Mouse (Mus musculus) kidney, adult 9 months (tissue): ENCODE results near the gene Lcmt1.

Source experiments
- DNase-seq: peaks from one replicate; pipeline ENCODE4 v3.0.0; 2022

Gene Lcmt1

DNA sequence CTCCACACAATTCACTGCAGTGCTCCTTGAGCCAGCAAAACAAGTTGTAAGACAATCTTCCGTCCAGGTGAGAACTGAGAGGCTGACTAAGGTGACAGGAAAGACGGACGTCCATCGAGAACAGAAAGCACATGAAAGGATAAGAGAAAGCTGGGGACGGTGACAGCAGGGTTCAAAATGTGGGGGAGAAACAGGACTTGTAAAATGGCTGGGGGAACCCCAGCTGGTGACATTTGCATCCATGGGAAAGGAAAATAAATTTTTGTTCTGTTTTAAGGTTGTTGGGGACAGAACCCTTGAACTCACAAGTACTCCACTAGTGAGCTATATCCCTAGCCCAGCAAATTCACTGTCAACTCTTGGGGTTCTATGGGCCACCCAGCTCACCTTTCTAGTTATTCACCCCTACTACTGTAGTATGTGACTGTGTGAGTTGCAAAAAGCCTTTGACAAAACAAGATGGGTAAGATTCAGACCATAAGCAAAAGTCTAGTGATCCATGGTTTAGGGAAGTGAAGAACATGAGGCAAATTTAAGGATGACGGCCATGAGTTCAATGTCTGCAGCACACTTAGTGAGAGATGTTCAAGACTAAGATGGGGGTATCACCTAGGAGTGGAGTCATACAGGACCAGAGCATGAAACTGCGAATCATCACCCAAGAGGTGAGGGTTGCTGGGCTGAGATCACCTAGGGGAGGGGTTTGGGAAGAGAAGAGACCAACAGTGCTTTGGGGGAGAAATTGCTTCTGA is 8.2 kb upstream of the Lcmt1 start:
- DNase-seq, result no peak

DNA sequence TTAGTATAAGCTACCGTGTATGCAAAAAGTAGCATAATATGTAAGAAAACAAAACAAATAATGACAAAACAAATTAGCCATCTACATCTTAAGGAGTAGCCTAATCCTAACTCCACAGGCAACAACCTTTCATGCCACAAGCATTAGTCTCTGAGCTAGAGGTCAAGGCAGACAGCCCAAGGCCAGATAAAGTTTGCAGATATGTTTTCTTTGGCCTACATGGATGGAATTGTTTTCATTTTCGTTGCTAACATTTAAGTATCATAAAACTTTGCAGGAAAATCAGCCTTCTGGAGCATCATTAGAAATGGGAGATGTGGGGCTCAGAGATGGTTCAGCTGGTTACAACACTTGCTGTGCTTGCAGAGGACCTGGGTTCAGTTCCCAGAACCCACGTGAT is 6.8 kb upstream of the Lcmt1 start:
- DNase-seq, result no peak

DNA sequence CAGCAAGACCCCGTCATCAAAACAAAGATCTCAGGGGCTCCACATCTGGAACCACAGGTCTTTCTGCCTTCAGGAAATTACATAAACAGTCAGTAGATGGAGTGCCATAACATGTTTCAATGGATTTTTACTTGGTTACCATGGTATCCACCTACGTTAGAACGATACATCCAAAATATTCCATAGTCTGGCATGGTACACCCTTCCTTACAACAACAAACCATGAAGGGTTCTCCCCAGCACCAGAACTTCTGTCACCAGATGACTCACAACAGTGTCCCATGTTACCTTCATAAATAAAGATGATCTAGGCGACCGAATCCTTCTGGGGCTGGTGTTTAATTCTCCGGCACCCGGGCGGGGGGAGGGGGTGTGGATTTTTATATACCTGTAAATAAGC is 5.6 kb upstream of the Lcmt1 start:
- no peak for DNase-seq

DNA sequence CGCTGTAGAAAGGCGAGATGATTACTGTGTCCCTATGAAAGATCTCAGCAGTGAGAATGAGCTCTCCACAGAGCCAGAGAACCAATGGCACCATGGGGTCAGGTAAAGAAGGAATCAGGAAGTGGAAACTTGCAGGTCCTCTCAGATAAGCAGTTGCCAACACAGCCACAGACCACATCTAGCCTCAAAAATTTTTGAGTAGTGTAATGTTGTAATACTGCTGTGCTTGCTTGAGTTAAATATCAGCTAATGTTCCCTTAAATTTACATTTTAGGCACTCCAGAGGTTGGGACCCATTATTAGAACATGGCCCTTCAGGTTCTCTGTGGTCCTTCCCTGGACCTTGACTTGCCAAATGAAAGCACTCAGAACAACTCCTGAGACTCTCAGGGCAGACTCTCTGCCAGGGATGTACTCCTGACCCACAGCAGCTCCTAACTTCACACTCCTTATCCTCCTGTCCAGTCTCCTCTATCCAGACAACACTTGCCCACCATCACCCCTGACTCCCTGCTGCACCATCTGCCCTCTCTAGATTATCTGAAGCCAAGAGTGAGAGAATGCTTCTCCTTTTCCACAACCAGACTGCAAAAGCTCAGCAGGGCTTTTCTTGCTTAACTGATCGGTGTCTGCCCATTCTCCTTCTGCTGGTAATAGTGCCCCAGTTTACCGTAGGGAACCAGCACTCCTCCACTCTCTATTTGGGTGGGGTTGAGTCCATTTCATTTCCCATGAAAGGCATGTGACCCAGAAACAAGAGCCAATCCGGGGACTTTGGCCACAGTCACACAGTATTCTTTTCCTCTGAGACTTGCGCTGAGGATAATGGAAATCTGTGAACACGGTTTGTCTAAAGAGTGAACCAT is 3.5 kb upstream of the Lcmt1 start:
- DNase-seq, result peak; percentile 54

DNA sequence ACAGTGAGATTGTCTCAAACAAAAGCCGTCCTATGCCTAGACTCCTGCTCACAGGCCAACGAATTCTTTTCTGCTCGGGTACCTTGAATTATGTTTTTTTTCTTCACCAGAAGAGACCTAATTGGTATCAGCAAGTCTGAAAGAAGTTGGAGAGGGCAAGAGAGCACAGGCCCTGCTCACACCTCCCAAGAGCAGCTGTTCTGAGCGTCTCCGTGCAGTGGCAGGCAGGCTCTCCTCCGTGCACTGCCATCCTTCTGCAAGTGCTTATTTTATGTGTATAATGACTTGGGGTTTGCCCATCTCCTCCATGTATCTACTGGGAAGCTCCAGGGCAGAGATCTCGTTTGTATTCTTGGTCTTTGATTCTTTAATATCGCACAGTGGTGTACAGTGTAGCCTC is 2.8 kb upstream of the Lcmt1 start:
- no peak for DNase-seq

DNA sequence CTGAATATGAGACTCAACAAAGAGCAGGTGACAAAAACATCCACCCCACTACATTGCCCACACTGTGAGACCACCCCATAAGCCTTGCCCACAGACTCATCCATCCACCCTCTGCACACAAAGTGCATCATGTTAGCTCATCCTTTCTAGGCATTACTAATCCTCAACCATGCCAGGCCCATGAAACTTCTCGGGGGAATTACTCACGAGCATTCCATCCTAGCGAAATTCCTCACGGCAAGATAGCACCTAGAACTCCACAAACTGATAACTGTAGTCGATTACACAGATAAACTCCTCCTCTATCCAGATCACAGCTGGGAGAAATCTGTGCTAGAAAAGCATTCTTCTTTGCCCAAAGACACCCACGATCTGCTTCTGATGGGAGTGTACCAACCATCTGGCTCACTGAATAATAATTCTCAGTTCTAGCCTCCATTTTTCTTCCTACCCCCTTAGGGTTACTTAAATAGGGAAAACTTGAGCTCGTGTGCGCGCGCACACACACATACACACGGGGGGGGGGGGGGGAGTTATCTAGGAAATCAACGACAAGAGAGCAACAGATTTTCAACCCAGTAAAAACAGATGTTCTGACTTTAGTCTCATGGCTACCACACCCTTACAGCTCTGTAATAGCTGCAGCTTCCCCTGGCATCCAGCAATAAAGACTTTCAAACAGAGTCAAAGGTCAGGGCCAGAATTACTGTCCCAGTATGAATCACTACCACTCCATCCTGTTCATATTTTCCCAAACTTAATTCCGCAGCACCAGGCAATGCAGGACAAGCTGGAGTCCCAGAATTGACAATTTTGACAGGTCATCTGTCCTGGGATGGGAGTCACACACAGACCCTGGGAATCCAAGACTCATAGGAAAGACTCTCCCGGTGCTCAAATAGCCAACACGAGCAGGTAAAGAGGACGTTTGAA is 2.1 kb upstream of the Lcmt1 start:
- DNase-seq, result no peak

DNA sequence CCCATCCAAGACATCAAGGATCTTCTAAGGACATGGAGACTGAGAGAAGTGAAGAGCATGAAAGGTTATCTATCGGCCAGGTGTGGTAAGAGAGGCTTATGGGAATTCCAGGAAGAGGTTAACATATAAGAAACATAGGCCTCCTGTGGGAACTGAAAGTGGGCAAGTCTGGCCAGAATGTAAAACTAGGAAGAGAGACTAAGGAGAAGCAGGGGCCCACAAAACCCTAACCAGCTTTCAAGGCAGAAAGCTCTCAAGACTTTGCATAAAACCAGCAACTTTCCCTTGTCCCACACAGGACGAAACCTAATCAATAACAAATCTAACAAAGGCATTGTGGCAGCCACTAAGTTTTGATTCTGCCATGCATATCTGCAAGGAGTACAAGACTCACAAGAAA is 1.4 kb upstream of the Lcmt1 start:
- no peak for DNase-seq

DNA sequence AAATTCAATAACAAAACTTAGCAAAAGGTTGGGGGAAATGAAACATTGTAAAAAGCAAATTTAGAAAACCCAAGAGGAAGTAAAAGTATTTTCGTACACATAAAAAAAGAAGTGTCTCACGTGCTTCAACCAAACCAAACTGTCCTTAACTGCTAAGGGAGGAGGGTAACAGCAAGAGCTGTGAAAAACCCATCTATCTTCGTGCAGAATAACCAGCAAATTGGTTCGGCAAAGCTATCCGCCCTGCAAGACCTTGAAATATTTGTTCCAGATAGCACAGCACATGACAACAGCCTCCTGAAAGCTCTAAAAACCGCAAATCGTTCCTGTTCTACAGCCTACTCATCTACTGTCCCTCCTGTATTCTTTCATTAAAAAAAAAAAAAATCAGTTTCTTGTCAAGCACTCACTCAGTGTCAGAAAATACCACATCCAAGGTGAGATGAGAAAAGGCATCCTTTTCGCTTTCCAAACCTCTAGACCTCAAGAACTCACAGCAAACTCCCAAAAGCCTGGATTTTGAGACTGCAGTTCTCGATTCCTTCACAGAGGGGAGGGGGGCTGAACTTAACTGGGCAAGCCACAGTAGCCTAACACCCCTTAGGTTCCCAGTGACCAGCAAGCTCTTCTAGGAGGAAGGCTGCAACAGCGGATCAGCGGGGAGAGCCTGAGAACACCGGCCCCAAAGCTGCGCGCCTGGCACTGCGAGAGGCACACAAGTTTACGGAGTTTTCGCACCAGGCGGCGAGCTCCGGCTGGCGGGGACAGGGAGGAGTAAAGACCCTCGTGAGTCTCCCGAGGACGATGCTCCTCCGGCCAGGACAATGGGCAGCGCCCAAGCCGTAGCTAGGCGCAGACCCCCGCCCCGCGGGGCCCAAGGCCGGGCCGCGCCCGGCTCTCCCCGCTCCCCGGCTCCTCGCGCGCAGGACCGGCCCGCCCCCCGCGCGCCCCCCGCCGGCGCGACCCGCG is 522 bp upstream of the Lcmt1 start:
- DNase-seq, result peak; percentile 48

DNA sequence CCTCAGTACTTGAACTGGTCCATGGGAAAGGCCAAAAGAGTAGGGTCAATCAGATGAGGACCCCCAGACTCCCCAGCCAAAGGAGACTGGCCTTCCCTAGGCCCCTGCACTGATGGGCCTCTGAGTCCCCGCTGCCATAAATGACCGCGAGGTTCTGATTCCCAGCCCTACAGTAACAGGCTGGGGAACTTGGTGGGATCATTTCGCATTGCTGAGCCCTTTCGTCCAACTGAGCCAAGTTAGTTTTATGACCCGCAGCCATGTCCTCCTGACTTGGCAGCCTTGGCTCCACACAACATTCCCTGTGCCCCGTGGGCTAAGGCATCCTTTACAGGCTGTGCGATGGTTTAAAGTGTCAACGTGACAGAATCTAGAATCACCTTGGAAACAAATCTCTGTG is 1.1 kb downstream of the Lcmt1 start:
- DNase-seq, result no peak

DNA sequence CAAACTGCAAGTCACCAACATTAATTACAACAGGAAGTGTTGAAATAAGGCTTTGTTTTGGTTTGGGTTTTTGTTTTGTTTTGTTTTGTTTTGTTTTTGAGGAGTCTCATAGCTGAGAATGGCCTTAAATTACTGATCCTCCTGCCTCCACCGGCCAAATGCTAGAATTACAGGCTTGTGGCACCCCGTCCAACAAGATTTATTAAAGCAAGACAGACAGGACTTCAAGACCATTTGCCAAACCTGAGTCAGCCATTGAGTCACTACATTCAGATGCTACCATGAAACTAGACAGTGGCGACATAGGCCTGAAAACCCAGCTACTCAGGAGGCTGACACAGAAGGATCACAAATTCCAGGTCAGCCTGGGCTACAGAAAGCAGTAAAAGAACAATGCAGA is 1.9 kb downstream of the Lcmt1 start:
- DNase-seq, result peak; percentile 54

DNA sequence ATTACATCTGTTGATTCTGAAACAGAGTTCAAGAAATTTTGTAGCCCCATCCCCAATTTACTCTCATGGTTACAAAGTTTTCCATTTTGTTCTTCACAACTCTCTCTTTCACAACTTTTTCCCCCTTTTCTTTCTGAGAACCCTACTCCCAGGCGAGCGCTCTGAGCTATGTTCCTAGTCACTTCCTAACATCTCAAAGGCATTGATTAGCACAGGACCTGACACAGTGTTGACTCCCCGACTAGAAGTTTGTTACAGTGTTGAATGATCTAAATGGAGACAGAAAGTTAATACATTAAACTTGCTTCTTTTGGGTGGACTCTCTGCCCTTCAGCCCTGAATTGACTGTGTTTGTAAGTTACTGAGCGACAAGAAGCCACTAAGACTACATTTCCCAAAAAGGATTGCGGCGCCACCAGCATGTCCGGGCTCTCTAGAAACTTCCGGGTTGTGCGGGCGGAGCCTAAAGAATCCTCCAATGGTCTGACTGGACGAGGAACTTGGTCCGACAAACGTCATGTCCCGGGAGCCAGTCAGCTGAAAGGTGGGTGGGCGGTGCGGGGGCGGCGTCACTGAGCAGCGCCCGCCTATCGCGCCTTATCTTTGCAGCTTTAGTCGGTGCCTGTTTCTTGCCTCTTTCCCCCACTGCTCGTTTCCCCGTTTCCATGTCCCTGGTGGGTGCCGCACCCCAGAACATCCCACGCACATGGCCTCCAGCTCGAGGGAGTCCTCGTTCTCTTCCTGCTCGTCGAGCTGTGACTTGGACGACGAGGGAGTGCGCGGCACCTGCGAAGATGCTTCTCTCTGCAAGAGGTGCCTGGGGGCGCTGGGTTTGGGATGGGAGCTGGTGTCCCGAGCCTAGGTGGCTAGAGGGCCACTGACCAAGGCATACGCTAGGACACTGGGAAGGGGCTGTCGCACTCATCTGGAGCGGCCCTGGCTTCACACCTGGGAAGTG is 8.1 kb downstream of the Lcmt1 start:
- DNase-seq, result peak; percentile 98

DNA sequence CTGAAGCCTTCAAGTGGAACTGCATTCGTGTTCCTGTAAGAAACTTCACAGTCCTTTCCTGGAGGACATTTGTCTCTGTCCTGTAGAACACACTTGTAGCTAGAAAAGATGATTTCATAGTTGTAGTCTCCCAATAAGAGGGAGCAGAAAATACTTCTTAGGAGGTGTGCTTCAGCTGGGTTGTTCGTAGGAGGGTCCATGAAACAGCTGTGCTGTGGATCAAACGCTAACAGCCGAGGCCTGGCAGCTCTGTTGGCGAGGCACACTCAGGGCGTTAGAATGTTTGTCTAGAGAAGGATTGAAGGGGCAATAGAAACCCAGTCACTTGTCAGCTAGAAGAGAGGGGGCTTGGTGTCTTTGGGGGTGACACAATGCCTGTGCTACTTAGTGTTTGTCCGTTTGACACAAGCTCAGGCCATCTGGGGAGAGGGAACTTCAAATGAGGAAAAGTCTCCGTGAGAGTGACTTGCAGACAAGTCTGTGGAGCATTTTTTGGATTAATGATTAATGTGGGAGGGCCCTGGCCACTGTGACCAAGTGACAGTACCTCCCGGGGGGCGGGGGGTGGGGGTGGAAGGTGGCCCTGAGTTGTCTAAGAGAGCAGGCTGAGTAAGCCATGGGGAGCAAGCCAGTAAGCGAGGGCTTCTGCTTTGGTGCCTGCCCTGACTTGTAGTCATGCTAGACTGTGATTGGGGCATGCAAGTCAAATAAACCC is 16.3 kb downstream of the Lcmt1 start:
- DNase-seq, result peak; percentile 73

DNA sequence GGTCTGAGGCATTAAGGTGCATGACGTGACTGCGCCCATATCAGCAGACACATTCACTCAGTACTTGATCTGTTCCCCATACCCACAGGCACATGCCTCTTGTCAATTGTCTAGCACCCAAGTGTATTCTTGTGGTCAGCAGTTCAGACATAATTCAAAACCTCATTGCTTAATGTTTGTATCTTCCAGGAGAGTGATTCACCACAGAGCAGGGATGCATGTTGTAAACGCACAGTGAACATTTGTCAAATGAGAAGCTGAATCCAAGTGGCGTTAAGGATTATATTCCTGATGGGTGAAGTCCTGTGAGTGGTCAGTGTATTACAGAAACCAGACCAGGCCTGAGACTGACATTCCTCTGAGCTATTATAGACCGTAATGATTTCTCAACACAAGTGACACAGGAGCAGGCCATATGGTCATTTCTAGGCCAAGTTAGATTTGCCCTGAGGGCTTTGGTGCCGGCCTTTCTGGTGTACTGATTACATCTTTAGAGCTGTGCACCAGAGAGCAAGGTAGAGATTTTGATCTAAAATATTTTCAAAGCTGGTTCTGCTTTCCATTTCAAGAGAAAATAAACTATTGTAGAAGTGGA is 20.2 kb downstream of the Lcmt1 start:
- no peak for DNase-seq

DNA sequence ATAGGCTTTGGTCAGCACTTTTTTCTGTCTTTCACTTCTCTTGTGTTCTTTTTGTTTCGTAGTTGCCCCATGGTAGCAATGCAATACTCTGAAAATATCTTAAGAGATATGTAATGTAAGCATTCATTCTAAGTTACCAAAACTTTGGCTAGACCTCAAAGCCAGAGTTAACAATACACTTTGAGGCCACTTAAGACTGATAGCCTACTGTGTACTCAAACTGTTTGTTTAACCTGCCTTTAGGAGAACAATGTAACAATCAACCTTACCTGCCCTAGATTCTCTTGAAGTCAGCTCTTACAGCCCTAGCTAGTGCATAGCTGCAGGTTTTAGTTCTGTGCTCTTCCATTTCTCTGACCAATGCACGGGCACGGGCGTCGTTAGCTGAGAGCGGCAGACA is 24.7 kb downstream of the Lcmt1 start:
- no peak for DNase-seq

DNA sequence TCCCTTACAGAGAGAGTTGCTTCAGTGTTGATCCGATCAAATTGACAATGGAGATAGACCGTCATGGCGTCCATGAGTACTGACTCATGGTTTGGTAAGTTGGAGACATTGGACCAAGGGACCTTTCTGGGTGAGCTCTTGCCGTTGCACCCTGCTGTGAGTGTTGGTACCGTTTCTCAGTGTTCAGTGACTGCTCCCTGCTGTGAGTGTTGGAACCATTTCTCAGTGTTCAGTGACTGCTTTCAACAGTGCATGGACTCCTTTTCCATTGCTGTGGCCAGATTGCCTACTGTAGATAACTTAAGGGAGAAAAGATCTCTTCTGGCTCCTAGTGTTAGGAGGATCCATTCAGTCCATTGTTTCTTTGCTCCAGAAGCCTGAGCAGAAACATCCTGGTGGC is 27.3 kb downstream of the Lcmt1 start:
- DNase-seq, result no peak

DNA sequence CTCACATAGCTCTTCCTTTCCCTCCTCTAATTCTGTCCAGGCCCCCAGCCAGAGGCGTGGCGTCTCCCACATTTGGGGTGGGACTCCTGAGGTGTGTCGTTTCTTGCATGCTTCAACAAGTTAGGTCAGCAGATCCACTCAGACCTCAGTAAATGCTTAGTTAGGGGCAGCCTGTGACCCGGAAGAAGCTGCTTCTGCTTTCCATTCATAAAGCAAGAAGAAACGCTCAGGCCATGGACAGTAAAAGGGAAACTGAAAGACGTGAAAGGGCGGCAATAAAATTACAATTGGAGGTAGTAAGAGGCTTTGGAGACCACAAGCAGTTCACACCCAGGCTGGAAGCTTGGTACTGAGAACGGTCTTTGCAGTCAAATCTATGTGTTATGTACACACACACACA is 27.8 kb downstream of the Lcmt1 start:
- no peak for DNase-seq

DNA sequence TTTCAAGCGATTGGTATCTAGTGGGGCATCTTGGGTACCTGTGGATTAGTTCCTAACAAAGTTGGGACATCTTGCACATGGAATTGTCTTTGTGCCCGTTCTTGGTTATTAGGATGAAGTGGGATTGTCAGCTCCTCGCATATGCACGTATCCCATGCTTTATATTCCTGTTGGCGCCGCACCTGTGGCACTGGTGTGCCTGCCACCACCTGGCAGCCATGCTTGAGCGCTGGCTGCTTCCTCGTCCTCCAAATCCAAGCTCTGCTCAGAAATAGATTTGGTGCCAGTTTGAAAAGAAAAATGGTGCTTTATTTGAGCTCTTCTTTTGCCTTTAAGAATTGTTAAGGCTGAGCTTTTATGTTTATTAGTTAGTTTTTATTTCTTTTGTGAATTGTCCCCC is 28.3 kb downstream of the Lcmt1 start:
- DNase-seq, result no peak

DNA sequence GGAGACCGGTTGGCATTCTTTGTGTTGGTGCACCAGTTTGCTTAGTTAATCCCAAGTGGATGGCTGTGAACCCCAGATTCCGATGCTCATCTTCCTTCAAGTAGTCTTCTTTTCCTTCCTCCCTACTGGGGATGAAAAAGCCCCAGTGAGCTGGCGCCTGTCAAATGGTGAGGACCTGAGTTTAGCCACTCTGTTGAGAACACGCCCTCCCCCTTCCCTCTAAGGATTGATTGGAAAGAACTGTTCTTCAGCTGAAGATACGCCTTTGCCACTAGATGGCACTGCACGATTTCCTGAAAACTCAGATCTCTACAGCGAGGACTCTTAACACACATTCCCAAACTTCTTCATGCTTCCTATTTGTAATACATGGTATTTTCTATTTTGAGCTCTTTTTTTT is 29.2 kb downstream of the Lcmt1 start:
- DNase-seq, result peak; percentile 76

DNA sequence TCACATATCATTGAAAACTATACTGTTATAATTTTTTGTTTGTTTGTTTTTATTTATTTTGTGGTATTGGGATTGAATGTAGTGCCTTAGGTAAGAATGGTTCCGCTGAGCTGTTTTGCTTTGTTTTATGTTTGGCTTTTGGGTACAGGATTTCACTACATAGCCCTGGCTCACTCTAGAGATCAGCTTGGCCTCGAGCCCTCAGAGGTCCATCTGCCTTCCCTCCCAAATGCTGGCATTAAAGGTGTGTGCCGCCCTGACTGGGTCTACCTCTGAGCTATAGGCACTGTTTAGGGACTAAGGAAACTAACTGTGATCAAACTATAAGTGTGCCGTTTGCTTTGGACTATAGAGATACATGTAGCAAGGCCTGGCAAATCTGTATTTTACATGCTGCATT is 29.7 kb downstream of the Lcmt1 start:
- no peak for DNase-seq

DNA sequence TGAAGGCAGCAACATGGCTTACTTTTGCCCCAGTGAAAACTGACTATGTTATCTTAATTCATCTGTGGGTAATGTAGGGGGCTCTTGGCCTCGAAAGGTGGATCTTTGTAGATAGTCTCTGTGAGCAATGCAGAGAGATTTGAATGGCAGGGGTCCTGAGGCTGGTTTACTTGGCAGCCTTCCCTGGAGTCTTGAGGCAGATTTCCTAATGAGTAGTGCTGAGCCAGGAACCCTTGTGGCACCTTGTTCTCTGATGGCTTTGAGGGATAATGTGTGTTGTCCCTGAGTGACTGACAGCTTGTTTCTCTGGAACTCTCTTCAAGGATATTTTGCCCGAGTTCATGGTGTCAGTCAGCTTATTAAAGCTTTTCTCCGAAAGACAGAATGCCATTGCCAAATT is 31.5 kb downstream of the Lcmt1 start:
- DNase-seq, result no peak
